Mouse (Mus musculus) midbrain, postnatal 0 days (tissue): ENCODE measurements around the gene Gas7. TPM values are rescaled to one million over a fixed set of nuclear protein-coding genes. Genes with fewer than 3 reads are reported as not detected.

Source experiments
- ATAC-seq: fragments of 200-750 bp; cut with Nextera tagmentation; 2 replicates; pipeline ENCODE4 v1.8.0; 2017; ENCODE audit warnings: moderate number of reproducible peaks, mild to moderate bottlenecking, moderate TSS enrichment, moderate library complexity; ENCODE audit not compliant: low FRiP score
- DNase-seq: peaks from one replicate; pipeline ENCODE4 v3.0.0-alpha.2; 2015; ENCODE audit warnings: low spot score
- H3K27ac ChIP-seq: fragments of 300-500 bp; sonication (generic); 2 replicates; pipeline ENCODE4 v1.5.1; 2014; ENCODE audit warnings: low read depth, mild to moderate bottlenecking, low read length, mixed read lengths
- H3K27me3 ChIP-seq: fragments of 300-500 bp; sonication (generic); 2 replicates; pipeline ENCODE4 v1.6.1; 2014; ENCODE audit warnings: low read length, control low read depth, mixed read lengths; ENCODE audit not compliant: insufficient read depth
- H3K36me3 ChIP-seq: fragments of 300-500 bp; sonication (generic); 2 replicates; pipeline ENCODE4 v1.6.1; 2014; ENCODE audit warnings: low read length, control low read depth, mixed read lengths; ENCODE audit not compliant: insufficient read depth
- H3K4me1 ChIP-seq: fragments of 300-500 bp; sonication (generic); 2 replicates; pipeline ENCODE4 v1.6.1; 2014; ENCODE audit warnings: mild to moderate bottlenecking, control low read depth, antibody characterized with exemption, low read length, mixed read lengths; ENCODE audit not compliant: insufficient read depth
- H3K4me2 ChIP-seq: fragments of 300-500 bp; sonication (generic); 2 replicates; pipeline ENCODE4 v1.6.1; 2014; ENCODE audit warnings: low read depth, mild to moderate bottlenecking, low read length, mixed read lengths; ENCODE audit not compliant: poor library complexity, severe bottlenecking
- H3K4me3 ChIP-seq: fragments of 300-500 bp; sonication (generic); 2 replicates; pipeline ENCODE4 v1.5.1; 2014; ENCODE audit warnings: low read depth, mild to moderate bottlenecking, low read length, moderate library complexity
- H3K9ac ChIP-seq: fragments of 300-500 bp; sonication (generic); replicated peaks from 2 replicates; pipeline ENCODE4 v1.6.1; 2014; ENCODE audit warnings: mild to moderate bottlenecking, low read length, moderate library complexity, mixed read lengths; ENCODE audit not compliant: poor library complexity, severe bottlenecking
- H3K9me3 ChIP-seq: fragments of 300-500 bp; sonication (generic); 2 replicates; pipeline ENCODE4 v1.6.1; 2016; ENCODE audit warnings: low read length, control low read depth
- CTCF ChIP-seq: IDR thresholded peaks from 2 replicates; pipeline ENCODE4 v1.5.1; 2016; ENCODE audit warnings: antibody characterized with exemption, mild to moderate bottlenecking
- WGBS: fragments of 180-500 bp; shearing (Covaris S2); extraction: QIAGEN DNeasy Blood & Tissue Kit; methylation state at CpG from one replicate; pipeline ENCODE4 v1.1.7; 2014; 5-methylcytosine and 5-hydroxymethylcytosine counted together
- polyA plus RNA-seq: library from polyadenylated mRNA; unstranded; fragments of >200 nt; fragmentation: Nextera tagmentation; extraction: Ambion mirVana; gene quantifications from 2 replicates; pipeline ENCODE4 v1.2.1, GENCODE M21; 2015
- total RNA-seq: library from RNA; depleted of rRNA; stranded (reverse); fragments of >200 nt; gene quantifications from 2 replicates; pipeline ENCODE4 v1.2.3, GENCODE M21; 2014

Gas7 gene
- total and polyA plus RNA-seq, 2 experiments from 2014 or later: 82.1 to 118 TPM

DNA sequence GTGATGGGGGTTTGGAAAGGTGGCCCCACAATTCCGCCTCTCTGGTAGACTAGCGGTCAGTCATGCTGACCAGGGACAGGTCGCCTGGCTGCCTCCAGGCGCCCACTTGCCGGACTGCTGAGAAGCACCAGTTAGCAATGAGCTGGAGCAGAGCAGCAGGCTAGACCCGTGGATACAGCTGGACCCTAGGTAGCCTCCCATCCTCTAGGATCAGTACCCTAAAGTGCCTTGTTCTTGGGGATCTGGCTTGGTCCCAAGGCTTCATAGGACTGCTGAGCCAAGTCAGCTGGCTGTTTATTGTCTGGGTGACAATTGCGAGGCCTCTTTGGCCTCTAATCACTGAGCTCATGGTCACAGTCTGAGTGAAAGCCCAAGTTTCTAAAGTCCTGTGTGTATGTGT is 792 bp downstream of the Gas7 start:
- Histone ChIP-seq H3K27ac (peak overlapping the region; percentile 67; the same call in 1 of the 2 replicates), H3K4me1 (peaks cover 7% of the 10 kb centered on the region; the same call in 1 of the 2 replicates), H3K4me3 (peak overlapping the region; percentile 68), H3K9me3 (no peaks in the 10 kb centered on the region), H3K9ac (peak overlapping the region; percentile 79), H3K27me3 (no peaks in the 10 kb centered on the region), H3K4me2 (peak overlapping the region; percentile 78), H3K36me3 (no peaks in the 10 kb centered on the region)
- ATAC-seq: no peak
- no peak for DNase-seq
- WGBS: 11% methylated on average over 7 of the region's 7 CpGs
- no peak for TF ChIP-seq CTCF

DNA sequence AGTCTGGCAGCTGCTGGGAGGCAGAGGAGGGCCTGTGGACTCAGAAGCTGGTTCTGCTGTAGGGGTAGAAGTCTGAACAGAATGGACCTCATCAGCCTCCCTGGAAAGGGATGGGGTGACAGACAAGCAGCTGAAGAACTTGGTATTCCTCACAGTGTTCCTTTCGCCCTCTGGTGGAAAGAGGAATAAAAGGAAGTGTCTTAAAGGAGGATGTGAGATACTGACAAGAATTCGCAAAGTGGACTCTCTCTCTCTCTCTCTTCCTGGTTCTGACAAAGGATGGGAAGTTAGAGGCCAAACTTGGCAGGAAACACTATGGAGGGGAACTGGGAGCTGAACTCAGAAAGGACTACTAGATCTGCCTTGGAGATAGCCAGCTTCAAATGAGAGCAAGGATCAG is 2.9 kb downstream of the Gas7 start:
- no peak overlapping the region for H3K9ac ChIP-seq
- no peak overlapping the region for H3K4me3 ChIP-seq
- H3K27ac ChIP-seq: no peak overlapping the region
- 37% methylated on average over 2 of the region's 2 CpGs for WGBS
- H3K9me3 ChIP-seq: no peaks in the 10 kb centered on the region
- peaks cover 7% of the 10 kb centered on the region; the same call in 1 of the 2 replicates for H3K4me1 ChIP-seq
- H3K4me2 ChIP-seq: peak overlapping the region; percentile 4; the same call in 1 of the 2 replicates
- peak; percentile 86 for TF ChIP-seq CTCF
- H3K27me3 ChIP-seq: no peaks in the 10 kb centered on the region
- DNase-seq (peak; percentile 77), ATAC-seq (no peak)
- H3K36me3 ChIP-seq: no peaks in the 10 kb centered on the region

DNA sequence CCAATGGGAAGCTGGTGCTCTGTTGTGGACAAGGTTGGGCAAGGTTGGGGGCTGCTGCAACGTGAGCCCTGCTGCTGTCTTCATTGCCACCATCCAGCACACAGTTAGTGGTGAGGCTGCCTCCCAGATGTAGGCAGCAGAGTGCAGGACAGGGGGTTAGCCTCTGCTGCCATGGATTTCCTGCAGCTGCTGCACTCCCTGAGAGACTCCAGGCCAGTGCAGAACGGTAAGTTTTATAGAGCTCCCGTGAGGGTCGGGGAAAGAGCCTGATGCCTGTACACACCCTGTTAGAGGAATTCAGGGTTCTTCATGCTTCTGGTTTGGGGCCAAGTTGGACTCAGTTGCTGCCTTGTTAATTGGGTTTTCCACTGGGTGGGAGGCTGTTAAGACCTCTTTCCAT is 11.9 kb downstream of the Gas7 start:
- H3K4me3 ChIP-seq: no peak overlapping the region
- H3K9me3 ChIP-seq: no peaks in the 10 kb centered on the region
- DNase-seq (no peak), ATAC-seq (no peak)
- H3K36me3 ChIP-seq: no peaks in the 10 kb centered on the region
- no peak overlapping the region for H3K9ac ChIP-seq
- H3K27ac ChIP-seq: no peak overlapping the region
- TF ChIP-seq CTCF: no peak
- WGBS: 68% methylated on average over 4 of the region's 4 CpGs
- H3K4me1 ChIP-seq: no peaks in the 10 kb centered on the region
- no peak overlapping the region for H3K4me2 ChIP-seq
- H3K27me3 ChIP-seq: no peaks in the 10 kb centered on the region

DNA sequence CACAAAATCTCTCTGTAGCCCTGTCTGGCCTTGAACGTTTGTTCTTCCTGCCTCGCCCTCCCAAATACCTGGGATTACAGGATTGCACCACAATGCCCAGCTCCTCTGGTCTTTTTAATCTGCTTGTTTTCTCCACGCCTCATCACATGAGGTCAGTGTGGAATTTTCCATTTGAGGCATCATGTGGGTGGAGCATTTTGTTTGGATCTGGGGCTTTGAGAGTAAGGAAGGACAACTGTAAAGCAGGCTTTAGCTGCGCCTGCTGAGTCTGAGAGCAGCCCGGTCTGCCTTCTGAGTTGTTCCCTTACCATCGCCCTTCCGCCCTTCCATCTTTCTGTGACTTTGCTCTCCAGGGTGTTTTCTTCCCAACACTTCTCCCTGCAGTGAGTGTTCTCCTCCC is 13.6 kb downstream of the Gas7 start:
- no peak for TF ChIP-seq CTCF
- Histone ChIP-seq H3K36me3 (no peaks in the 10 kb centered on the region), H3K27me3 (no peaks in the 10 kb centered on the region), H3K9me3 (no peaks in the 10 kb centered on the region), H3K9ac (no peak overlapping the region), H3K4me3 (no peak overlapping the region), H3K4me2 (no peak overlapping the region), H3K4me1 (no peaks in the 10 kb centered on the region), H3K27ac (no peak overlapping the region)
- DNase-seq: no peak
- WGBS: 49% methylated on average over 7 of the region's 7 CpGs
- ATAC-seq: no peak

DNA sequence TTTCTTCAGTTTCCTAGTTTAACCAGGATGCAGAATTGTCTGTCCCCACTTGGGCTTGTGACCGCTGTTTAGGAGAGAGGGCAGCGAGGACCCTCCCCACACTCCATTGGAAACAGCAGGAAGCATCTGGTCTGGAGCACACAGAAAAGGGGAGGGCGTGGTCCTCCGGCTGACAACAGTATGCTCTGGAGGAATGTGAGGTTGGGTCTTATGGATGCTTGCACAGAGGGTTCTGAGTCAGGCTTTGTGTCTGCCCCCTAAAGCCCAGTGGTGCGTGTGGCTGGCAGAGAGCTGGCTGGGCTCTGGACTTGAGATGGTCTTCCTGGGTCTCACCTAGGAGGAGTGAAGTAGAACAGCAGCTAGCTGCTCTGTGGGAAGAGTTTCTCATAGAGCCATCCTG is 19.4 kb downstream of the Gas7 start:
- 65% methylated on average over 5 of the region's 5 CpGs for WGBS
- ATAC-seq (no peak), DNase-seq (no peak)
- Histone ChIP-seq H3K27ac (no peak overlapping the region), H3K4me1 (no peaks in the 10 kb centered on the region), H3K9me3 (no peaks in the 10 kb centered on the region), H3K27me3 (no peaks in the 10 kb centered on the region), H3K4me3 (no peak overlapping the region), H3K4me2 (no peak overlapping the region), H3K9ac (no peak overlapping the region), H3K36me3 (no peaks in the 10 kb centered on the region)
- no peak for TF ChIP-seq CTCF

DNA sequence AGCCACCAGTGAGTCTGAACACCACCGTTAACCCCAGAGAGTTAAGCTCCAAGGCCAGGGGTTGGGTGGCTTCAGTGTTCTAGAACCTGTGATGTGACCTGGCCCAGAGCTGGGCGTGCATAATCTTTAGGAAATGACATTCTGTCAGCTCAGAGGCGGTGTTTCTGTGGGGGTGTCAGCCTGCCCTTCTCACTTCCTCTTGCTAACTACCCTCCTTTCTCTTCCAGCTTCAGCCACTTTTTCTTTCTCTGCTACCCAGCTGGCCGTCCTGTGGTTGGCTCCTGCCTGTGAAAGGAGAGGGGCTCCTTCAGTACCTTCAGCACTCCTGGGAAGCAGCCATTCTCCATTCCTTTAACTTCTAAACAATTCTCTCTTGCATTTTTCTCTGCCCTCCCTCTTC is 24.3 kb downstream of the Gas7 start:
- ATAC-seq (no peak), DNase-seq (no peak)
- Histone ChIP-seq H3K36me3 (no peaks in the 10 kb centered on the region), H3K27ac (no peak overlapping the region), H3K9ac (no peak overlapping the region), H3K9me3 (no peaks in the 10 kb centered on the region), H3K4me2 (no peak overlapping the region), H3K4me3 (no peak overlapping the region), H3K4me1 (no peaks in the 10 kb centered on the region), H3K27me3 (no peaks in the 10 kb centered on the region)
- TF ChIP-seq CTCF: no peak
- WGBS: 57% methylated on average over 4 of the region's 4 CpGs
